Mouse (Mus musculus) Muller cell, postnatal 12 days (primary cell): ENCODE results near the gene 4933402J07Rik.

Source experiments
- DNase-seq: peaks from one replicate; pipeline ENCODE4 v3.0.0-alpha.2; 2015; ENCODE audit errors: inconsistent ontology term

Gene 4933402J07Rik

DNA sequence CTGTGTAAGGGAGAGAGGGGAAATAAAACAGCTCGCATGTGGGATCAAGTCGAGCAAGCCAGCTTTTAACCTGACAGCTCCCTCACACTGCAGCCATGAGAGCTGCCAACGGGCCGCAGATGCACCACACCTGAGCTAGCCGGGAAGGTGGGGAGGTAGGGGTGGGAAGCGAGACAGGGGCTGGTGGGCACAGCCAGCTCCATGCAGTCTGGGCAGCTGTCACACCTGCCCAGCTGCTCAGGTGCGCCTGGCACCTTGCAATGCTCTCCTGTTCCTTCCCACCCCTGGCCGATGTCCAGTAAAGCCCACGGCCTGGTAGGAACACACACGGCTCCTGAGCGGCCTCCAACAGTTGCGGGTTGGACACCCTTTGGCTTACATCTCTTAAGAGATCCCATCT is 57.5 kb downstream of the 4933402J07Rik start:
- DNase-seq = no peak

DNA sequence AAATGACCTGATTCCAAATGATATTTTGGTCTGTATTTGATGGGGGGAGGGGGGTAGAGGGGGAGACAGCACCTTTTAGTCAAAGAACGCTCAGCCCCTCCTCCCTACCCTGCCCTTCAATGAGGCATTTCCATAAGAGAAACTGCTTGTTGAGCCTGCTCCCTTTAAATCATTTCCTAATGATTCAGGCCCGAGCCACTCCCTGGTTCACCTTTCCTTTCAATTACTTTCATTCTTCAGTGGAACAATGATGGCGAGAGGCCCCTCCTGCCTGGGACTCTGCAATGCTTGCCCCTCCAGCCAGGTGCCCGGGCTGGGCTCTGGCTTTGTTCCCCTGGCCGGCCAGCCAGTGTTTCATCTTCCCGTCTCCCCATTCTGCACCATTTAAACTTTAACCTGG is 66.0 kb downstream of the 4933402J07Rik start:
- DNase-seq = no peak

DNA sequence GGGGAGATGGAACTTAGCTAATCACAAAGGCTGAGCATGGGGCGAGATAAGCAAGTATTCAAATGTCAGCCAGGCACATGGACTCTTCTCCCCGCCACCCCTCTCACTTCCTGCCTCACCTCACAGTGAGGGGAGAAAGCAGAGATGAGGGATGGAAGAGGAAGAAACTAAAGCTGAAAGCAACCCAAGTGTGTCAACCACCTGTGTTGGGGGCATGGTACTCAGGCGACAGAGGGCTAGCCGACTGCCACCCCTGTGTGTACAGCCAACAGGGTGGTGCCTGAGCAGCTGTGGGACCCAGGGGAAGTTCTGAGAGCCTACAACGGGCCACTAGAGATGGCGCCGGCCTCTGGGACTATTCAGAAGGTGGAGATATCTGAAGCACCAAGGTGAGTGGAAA is 68.1 kb downstream of the 4933402J07Rik start:
- no peak for DNase-seq

DNA sequence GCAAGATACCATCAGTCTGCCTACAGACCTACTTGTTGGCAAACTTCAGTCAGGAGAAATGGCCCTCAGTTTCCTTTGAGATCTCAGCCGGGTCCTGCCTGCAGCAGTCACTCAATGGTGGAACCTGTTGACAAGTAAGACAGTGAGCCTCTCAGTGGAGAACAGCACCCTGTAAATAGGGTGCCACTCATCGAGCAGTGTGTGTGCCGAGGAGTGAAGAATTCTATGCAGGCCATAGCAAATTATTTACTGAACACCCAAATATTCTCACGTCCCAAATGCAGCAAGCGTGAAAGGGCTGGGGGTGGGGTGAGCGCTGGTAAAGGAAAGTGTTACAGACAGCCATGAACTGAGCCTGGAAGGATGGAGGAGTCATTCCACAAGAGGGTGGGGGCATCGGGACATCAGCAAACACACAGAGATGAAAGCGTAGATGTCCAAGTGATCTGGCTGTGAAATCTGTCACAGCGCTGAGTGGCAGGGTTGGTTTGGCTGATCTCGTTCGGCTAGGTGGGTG is 72.6 kb downstream of the 4933402J07Rik start:
- no peak for DNase-seq
